Mouse (Mus musculus) limb, embryonic 11.5 days (tissue): ENCODE measurements around the gene Taok3. TPM values are rescaled to one million over a fixed set of nuclear protein-coding genes. Genes with fewer than 3 reads are reported as not detected.
A peak's percentile ranks its signal among the peaks of the same experiment; 100 is the strongest.

ENCODE experiments used
- ATAC-seq: fragments of 200-750 bp; cut with Nextera tagmentation; 2 replicates; pipeline ENCODE4 v1.8.0; 2017; ENCODE audit warnings: low read depth; ENCODE audit not compliant: insufficient number of reproducible peaks, low FRiP score, low TSS enrichment
- DNase-seq: peaks from one replicate; pipeline ENCODE4 v3.0.0-alpha.2; 2015; ENCODE audit warnings: low spot score
- H3K27ac ChIP-seq: fragments of 300-500 bp; sonication (generic); replicated peaks from 2 replicates; pipeline ENCODE4 v1.5.1; 2014; ENCODE audit warnings: low read depth, mild to moderate bottlenecking, low read length
- H3K27me3 ChIP-seq: fragments of 300-500 bp; sonication (generic); 2 replicates; pipeline ENCODE4 v1.6.1; 2014; ENCODE audit warnings: mild to moderate bottlenecking, low read length, mixed read lengths; ENCODE audit not compliant: control insufficient read depth, insufficient read depth
- H3K36me3 ChIP-seq: fragments of 300-500 bp; sonication (generic); 2 replicates; pipeline ENCODE4 v1.6.1; 2014; ENCODE audit warnings: mild to moderate bottlenecking, low read length, moderate library complexity, mixed read lengths; ENCODE audit not compliant: control insufficient read depth, insufficient read depth
- H3K4me1 ChIP-seq: fragments of 300-500 bp; sonication (generic); 2 replicates; pipeline ENCODE4 v1.6.1; 2014; ENCODE audit warnings: low read length, mixed read lengths; ENCODE audit not compliant: control insufficient read depth, insufficient read depth
- H3K4me2 ChIP-seq: fragments of 300-500 bp; sonication (generic); 2 replicates; pipeline ENCODE4 v1.6.1; 2014; ENCODE audit warnings: low read depth, mild to moderate bottlenecking, moderate library complexity; ENCODE audit not compliant: severe bottlenecking
- H3K4me3 ChIP-seq: fragments of 300-500 bp; sonication (generic); 2 replicates; pipeline ENCODE4 v1.5.1; 2014; ENCODE audit warnings: low read depth, low read length
- H3K9ac ChIP-seq: fragments of 300-500 bp; sonication (generic); 2 replicates; pipeline ENCODE4 v1.6.1; 2014; ENCODE audit warnings: mild to moderate bottlenecking, low read length
- H3K9me3 ChIP-seq: fragments of 300-500 bp; sonication (generic); 2 replicates; pipeline ENCODE4 v1.6.1; 2016; ENCODE audit warnings: low read length; ENCODE audit not compliant: control insufficient read depth
- WGBS: fragments of 180-500 bp; shearing (Covaris S2); extraction: QIAGEN DNeasy Blood & Tissue Kit; methylation state at CpG from one replicate; pipeline ENCODE4 v1.1.7; 2014; 5-methylcytosine and 5-hydroxymethylcytosine counted together
- polyA plus RNA-seq: library from polyadenylated mRNA; unstranded; fragments of >200 nt; fragmentation: Nextera tagmentation; extraction: Ambion mirVana; gene quantifications from 2 replicates; pipeline ENCODE4 v1.2.1, GENCODE M21; 2014

Gene Taok3
- polyA plus RNA-seq, 1 experiment from 2014 or later: 6.1 TPM

DNA sequence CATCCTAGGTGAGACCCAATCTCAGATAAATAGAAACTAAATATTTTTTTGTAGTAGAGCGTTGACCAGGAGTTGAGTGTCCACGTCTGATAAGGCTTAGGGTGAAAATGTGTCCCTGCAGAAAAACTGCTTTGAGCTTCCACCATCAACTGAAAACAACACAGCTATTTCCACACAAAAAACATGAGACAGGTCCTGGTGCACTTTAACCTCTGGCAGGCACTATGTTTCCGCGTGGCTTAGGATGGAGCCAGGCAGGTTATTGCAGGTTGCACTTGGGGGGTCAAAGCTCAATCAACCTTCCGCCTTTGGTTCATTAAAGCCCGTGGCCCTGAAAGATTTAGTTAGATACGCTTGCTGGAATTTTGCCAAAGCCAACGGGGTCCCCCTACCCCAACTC is 1.1 kb upstream of the Taok3 start:
- no peak for DNase-seq
- no peak for ATAC-seq
- Histone ChIP-seq H3K4me1 (peaks cover 8% of the 10 kb centered on the region; the same call in 1 of the 2 replicates), H3K4me3 (no peak overlapping the region), H3K4me2 (no peak overlapping the region), H3K27ac (no peak overlapping the region), H3K9me3 (no peaks in the 10 kb centered on the region), H3K27me3 (peaks cover 5% of the 10 kb centered on the region; the same call in 1 of the 2 replicates), H3K9ac (no peak overlapping the region), H3K36me3 (no peaks in the 10 kb centered on the region)
- WGBS: 70% methylated on average over 8 of the region's 8 CpGs

DNA sequence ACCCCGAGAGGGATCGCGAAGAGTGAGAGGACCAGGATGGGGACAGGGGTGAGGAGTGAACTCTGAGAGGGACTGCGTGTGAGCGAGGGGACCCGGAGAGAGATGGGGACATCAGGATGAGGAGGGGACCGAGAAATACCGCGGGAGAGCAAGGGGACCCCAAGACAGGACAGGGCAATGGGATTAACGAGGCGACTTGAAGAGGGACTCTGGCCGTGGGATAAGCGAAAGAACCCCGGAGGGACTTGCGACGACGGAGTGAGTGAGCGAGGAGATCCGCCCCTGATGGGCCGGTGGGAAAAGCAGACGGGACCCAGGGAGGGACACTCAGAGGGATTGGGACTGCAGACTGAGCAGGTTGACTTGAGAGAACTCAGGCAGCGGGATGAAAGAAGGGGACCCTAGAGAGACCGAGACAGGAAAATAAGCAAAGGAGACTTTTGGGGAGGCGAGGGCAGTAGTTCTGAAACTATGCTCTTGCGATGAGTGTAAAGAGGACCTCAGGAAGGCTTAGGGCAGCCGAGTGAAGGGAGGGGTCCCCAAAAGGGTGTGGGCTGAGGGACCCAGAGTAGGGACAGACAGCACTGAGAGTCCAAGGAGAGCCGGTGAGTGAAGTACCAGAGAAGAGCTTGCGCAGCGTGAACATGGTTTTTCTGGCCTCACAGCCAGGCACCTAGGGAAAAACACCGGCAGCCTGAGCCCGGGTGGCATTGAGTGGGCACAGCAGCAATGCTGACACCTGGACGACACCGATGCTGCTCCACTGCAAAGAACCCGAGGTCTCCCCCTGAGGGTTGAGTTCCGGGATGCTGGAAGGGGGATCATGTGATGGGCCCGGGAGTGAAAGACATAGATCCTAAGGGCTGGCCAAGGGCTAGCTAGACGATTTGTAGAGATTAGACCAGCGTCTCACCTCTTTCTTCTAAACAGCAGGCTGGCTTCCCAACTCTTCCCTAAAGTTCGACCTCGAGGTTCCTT is 849 bp downstream of the Taok3 start:
- ATAC-seq (no peak; the same call in 1 of the 2 replicates), DNase-seq (peak; percentile 24)
- Histone ChIP-seq H3K27me3 (peaks cover 5% of the 10 kb centered on the region; the same call in 1 of the 2 replicates), H3K4me2 (peak overlapping the region; percentile 70), H3K4me1 (peaks cover 8% of the 10 kb centered on the region; the same call in 1 of the 2 replicates), H3K4me3 (peak overlapping the region; percentile 75), H3K9ac (peak overlapping the region; percentile 60), H3K36me3 (no peaks in the 10 kb centered on the region), H3K27ac (no peak overlapping the region), H3K9me3 (no peaks in the 10 kb centered on the region)
- 1% methylated on average over 40 of the region's 40 CpGs for WGBS

DNA sequence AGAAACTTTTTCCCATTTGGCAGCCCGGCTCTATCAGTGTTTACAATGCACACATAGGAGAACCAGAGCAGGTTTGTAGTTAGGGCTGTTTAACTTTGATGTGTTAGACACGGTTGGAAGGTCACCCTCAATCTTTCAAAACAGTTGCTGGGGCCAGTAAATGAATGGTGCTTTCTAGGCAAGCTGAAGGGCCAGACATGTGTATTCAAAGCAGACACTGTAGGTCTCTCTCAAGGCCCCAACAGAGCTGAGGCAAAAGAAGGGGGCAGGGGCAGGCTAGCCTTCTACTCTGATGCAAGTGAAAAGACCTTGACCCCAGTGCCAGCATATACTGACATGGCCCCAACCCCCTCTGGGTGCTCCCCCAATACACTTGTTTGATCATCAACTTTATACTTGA is 1.7 kb downstream of the Taok3 start:
- H3K4me1 ChIP-seq: 0 out of 2 replicates have a peak, but pooled peaks cover 6% of the 10 kb centered on the region
- no peak overlapping the region for H3K4me2 ChIP-seq
- no peak overlapping the region for H3K27ac ChIP-seq
- no peak overlapping the region for H3K4me3 ChIP-seq
- DNase-seq (no peak), ATAC-seq (no peak)
- peaks cover 5% of the 10 kb centered on the region; the same call in 1 of the 2 replicates for H3K27me3 ChIP-seq
- 2% methylated on average over 2 of the region's 2 CpGs for WGBS
- H3K9ac ChIP-seq: no peak overlapping the region
- H3K9me3 ChIP-seq: no peaks in the 10 kb centered on the region
- no peaks in the 10 kb centered on the region for H3K36me3 ChIP-seq

DNA sequence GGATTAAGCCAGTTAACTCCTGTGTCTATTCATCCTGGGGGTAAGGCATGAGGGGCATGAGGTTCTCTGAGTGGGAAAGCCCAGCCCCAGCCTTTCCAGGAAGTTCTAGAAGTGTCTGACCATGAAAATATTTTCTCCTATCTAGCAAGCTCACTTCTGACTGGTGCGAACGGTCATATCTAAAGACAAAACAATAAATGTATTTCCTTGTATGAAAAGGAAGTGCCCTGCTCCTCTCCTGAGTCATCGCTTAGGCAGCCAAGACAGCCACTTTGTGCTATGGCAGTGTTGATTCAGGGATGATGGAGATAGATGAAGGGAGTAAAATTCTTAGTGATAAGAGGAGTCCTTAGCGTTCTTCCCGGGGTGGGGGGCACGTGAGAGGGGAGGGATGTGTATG is 3.2 kb downstream of the Taok3 start:
- DNase-seq (no peak), ATAC-seq (no peak)
- H3K9me3 ChIP-seq: no peaks in the 10 kb centered on the region
- H3K4me2 ChIP-seq: no peak overlapping the region
- no peaks in the 10 kb centered on the region for H3K36me3 ChIP-seq
- no peak overlapping the region for H3K9ac ChIP-seq
- 89% methylated on average over 6 of the region's 6 CpGs for WGBS
- H3K4me3 ChIP-seq: no peak overlapping the region
- H3K27ac ChIP-seq: no peak overlapping the region
- H3K27me3 ChIP-seq: peaks cover 5% of the 10 kb centered on the region; the same call in 1 of the 2 replicates
- H3K4me1 ChIP-seq: 0 out of 2 replicates have a peak, but pooled peaks cover 6% of the 10 kb centered on the region

DNA sequence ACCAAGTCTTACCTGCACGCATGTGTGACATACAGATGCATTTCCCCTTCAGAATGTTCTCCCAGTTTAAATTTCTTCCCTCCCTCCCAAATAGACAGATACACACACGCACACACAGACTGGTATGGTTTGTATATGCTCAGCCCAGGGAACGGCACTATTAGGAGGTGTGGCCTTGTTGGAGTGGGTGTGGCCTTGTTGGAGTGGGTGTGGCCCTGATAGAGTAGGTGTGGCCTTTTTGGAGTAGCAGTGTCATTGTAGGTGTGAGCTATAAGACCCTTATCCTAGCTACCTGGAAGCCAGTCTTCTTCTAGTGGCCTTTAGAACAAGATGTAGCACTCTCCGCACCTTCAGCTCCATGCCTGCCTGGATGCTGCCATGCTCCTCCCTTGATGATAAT is 3.9 kb downstream of the Taok3 start:
- ATAC-seq (no peak), DNase-seq (no peak)
- WGBS: 93% methylated on average over 4 of the region's 4 CpGs
- 0 out of 2 replicates have a peak, but pooled peaks cover 6% of the 10 kb centered on the region for H3K4me1 ChIP-seq
- H3K27ac ChIP-seq: no peak overlapping the region
- H3K4me2 ChIP-seq: no peak overlapping the region
- H3K9me3 ChIP-seq: no peaks in the 10 kb centered on the region
- peaks cover 5% of the 10 kb centered on the region; the same call in 1 of the 2 replicates for H3K27me3 ChIP-seq
- no peaks in the 10 kb centered on the region for H3K36me3 ChIP-seq
- no peak overlapping the region for H3K4me3 ChIP-seq
- no peak overlapping the region for H3K9ac ChIP-seq

DNA sequence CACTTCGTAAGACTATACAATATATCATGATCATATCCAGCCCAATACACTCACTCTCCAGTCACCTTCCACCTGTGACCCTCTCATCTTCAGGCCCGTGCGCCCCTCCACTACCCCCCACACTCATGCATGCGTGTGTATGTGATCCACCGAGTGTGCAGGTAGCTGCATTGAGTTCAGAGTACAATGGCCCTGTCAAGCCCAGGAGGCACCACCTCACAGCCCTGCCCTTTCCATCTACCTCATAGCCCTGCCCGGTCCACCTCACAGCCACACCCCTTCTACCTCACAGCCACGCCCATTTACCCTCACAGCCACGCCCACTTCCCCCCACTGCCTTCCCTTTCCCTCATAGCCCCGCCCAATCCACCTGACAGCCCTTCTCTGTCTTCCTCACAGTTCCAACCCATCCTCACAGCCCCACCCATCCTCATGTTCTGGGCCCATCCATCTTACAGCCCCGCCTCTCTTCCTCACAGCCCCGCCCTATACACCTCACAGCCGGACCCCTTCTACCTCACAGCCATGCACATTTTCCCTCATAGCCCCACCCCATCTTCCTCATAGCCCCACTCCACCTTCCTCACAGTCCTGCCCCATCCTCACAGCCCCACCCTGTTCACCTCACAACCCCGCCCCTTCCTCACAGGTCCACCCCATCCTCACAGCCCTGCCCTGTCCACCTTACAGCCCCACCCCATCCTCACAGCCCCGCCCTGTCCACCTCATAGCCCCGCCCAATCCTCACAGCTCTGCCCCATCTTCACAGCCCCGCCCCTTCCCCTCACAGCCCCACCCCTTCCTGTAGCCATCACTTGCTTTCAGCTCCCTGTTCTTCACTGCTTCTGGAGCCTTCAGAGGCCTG is 5.8 kb downstream of the Taok3 start:
- DNase-seq: no peak
- Histone ChIP-seq H3K4me3 (no peak overlapping the region), H3K36me3 (no peaks in the 10 kb centered on the region), H3K4me2 (no peak overlapping the region), H3K27me3 (peaks cover 5% of the 10 kb centered on the region; the same call in 1 of the 2 replicates), H3K4me1 (0 out of 2 replicates have a peak, but pooled peaks cover 3% of the 10 kb centered on the region), H3K9me3 (no peaks in the 10 kb centered on the region), H3K27ac (no peak overlapping the region), H3K9ac (no peak overlapping the region)
- ATAC-seq: no peak; the same call in 1 of the 2 replicates
- WGBS: 78% methylated on average over 16 of the region's 16 CpGs

DNA sequence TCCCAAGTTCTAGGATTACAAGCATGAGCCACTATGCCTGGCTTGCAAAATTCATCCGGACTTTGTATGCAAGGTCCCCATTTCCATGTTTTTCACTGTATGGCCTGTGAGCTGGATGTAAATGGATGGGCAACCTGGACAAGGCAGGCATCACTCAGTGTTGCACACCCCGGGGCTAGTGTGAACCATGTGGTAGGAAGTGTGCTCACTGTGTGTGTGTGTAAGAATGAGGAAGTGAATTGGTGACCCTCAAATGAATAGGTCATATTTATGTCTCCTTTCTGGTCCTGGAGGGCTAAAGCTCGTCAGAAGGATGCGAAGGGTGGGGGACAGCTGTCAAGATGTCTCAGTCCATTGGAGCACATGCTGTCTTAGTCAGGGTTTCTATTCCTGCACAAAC is 7.1 kb downstream of the Taok3 start:
- Histone ChIP-seq H3K27ac (no peak overlapping the region), H3K4me1 (no peaks in the 10 kb centered on the region), H3K36me3 (no peaks in the 10 kb centered on the region), H3K4me2 (no peak overlapping the region), H3K9ac (no peak overlapping the region), H3K27me3 (no peaks in the 10 kb centered on the region), H3K4me3 (no peak overlapping the region), H3K9me3 (no peaks in the 10 kb centered on the region)
- DNase-seq (no peak), ATAC-seq (no peak)
- WGBS: 89% methylated on average over 4 of the region's 4 CpGs

DNA sequence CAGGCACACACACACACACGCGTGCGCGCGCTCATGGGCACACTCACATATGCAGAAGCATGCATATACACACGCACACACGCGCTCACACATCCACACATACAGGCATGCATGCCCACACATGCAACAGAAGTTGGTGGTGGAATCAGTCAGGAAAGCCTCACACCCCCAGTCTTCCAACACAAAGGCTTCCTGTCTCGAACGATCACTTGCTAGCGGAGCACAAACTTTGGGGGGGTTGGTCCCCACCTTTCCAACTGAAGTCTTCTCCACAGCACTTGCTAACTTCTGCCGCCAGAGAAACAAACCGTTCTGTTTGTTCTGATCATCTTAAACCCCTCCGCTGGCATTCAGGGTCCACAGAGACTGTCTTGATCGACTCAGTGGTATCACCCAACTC is 10.8 kb downstream of the Taok3 start:
- DNase-seq (no peak), ATAC-seq (no peak)
- Histone ChIP-seq H3K9me3 (no peaks in the 10 kb centered on the region), H3K4me3 (no peak overlapping the region), H3K4me2 (no peak overlapping the region), H3K4me1 (peaks cover 5% of the 10 kb centered on the region; the same call in 1 of the 2 replicates), H3K36me3 (no peaks in the 10 kb centered on the region), H3K27ac (no peak overlapping the region), H3K27me3 (no peaks in the 10 kb centered on the region), H3K9ac (no peak overlapping the region)
- WGBS: 97% methylated on average over 15 of the region's 15 CpGs
